Mouse (Mus musculus): Measurements from ENCODE around the gene Cd19. TPM values are rescaled to one million over a fixed set of nuclear protein-coding genes. Genes with fewer than 3 reads are reported as not detected.

The Cd19 gene
- not detected for total RNA-seq (2021)
- long read RNA-seq, experiment 1, partial matches to known transcripts = 0 of 1 reads
- long read RNA-seq, experiment 1, other reads (novel, unspliced or antisense) = 1 of 1 reads
- long read RNA-seq, experiment 2 = 0 reads

DNA sequence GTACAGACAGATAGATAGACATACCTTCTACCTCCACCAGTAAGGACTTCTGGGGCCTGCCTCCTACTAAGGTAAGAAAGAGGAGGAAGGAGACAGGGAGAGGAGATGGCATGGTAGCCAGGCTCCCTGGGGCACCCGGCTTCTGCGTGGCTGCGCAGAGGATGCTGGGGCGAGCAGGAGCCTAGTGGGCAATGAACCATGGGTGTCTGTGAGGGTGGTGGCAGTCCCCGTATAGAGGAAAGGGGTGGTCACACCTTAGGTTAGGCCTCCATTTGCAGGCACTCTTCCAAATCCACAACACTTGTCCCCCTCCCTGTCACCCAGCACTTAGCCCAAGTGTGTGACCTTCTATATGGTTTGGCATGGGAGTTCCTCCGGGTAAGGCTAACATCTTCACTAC, at the start of gene Cd19:
Gene Cd19 (minus strand): TSS at position 165 of the 400 bp plus-strand sequence.
- no peak for DNase-seq (ENCODE audit: low spot score in 2 of 2)

DNA sequence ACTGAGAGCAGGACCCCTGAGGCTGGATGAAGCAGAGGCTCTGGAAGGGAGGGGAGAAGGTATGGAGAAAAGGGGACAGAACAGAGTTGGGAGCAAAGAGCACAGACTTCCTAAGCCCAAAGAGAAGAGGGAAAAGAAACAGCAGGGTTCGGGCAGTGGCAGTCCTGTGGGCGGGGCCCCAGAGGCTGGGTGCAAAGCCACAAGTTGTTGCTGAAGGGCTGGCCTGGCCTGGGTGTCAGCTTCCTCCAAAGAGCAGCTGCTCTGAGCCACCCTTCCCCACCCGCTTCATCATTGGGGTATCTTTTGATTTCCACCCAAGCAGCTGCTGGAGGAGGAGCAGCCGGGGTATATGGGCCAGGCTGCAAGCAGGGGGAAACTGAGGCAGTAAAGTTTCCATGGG, 49.4 kb upstream of the Cd19 start:
- no peak for DNase-seq (ENCODE audit: low spot score in 2 of 2)

DNA sequence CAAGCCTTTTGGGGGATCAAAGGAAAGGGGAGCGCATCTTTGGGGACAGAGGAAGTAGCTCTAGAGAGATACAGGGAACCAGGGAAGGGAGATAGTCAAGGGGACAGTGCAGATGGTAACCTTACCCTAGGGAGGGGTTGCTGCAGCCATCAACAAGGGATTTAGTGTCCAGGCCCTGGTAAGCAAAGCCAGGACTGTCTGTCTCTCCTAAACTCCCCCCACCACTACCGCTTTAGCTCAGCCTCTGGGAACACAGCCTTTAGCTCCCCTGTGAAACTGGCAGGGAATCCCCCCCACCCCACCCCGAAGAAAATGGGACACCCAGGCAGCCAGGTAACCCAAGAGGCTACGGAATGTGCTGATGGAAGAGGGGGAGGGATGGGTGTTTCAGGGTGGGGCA, 48.9 kb upstream of the Cd19 start:
- no peak for DNase-seq (ENCODE audit: low spot score in 2 of 2)

- DNase-seq (ENCODE audit: low spot score in 2 of 2) = no peak
Observed at GRCm38 (mm10) chr7:126463004-126463403, 48.3 kb upstream of the Cd19 start, which contains the start of gene Atp2a1. Gene Atp2a1 (minus strand): TSS chr7:126463108.

- DNase-seq (ENCODE audit: low spot score in 2 of 2) = no peak
Observed at GRCm38 (mm10) chr7:126461626-126462025, 46.9 kb upstream of the Cd19 start.

DNA sequence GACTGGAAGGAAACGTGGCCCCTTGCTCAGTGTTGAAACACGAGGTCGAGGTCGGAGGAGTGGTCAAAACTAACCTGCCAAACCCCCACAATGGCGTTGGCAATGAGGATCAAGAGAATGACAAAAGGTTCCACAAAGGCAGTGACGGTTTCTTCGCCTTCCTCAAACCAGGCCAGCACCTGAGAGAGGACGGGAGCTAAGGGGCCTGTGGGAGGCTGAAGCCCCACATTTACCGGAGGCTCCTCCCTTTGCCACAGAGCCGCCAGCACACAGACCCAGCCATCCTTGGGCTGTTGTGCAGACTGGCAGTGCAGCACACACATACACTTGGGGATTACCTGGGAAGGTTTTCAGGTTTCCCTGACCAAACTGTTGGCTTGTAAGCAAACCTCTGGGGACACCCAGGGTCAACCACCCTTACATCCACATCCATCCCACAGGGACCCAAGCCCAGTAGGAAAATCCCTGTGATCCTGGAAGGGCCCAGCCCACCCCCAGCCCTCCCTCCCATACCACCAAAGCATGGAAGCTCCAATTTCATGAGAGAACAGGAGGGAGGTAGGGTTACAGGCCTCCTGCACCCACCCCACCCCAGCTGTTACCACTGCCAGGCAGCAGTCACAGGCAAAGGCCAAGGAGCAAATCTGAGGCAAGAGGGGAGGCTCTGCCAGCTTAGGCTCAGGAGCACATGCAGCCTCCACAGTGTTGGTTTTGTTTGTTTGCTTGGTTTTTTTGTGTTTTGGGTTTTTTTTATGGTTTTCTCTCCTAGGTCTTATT, 46.1 kb upstream of the Cd19 start:
- DNase-seq (ENCODE audit: low spot score in 2 of 2) = no peak

GRCm38 (mm10) chr7:126458844-126459618, 44.3 kb upstream of the Cd19 start:
- DNase-seq (ENCODE audit: low spot score in 2 of 2) = no peak

- no peak for DNase-seq (ENCODE audit: low spot score in 2 of 2)
Observed at GRCm38 (mm10) chr7:126458225-126458624, 43.5 kb upstream of the Cd19 start.

- DNase-seq (ENCODE audit: low spot score in 2 of 2) = no peak
Observed at GRCm38 (mm10) chr7:126456382-126457266, 41.9 kb upstream of the Cd19 start.

GRCm38 (mm10) chr7:126455242-126455641, 40.6 kb upstream of the Cd19 start:
- no peak for DNase-seq (ENCODE audit: low spot score in 2 of 2)

DNA sequence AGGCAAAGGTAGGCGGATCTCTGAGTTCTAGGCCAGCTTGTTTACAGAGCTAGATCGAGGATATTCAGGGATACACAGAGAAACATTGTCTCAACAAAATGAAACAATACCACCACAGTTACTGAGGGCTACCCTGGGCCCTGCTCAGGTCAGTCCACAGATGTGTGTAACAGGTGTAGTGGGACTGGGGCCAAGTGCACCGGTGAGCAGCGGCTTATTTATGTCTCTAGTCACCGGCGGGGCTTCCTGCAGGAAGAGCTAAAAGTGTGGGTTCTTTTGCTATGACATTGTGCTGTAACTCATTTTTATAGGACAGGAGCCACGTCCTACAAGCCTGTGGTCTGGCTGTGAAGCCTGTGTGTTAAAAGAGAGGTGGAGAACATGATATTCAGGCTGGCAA, 39.2 kb upstream of the Cd19 start:
- no peak for DNase-seq (ENCODE audit: low spot score in 2 of 2)

- no peak for DNase-seq (ENCODE audit: low spot score in 2 of 2)
Observed at GRCm38 (mm10) chr7:126452244-126452643, 37.6 kb upstream of the Cd19 start.

- no peak for DNase-seq (ENCODE audit: low spot score in 2 of 2)
Observed at GRCm38 (mm10) chr7:126450641-126451040, 36.0 kb upstream of the Cd19 start.

DNA sequence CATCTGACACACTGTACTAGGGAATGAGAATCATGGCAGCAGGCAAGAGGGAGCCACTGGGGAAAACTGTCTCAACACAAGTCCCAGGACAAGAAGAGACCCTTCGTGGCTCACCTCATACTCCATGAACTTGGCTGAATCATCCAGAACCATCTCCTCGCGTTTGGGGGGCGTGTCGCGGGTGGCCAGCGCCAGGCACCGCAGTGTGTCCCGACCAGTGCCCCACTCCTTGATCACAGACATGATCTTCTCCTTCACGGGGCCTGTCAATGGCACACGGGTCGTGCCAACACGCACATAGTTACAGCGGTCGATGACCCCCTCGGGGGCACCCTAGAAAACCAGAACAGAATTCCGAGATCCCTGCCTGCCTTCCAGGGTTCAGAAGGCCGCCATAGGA, 35.3 kb upstream of the Cd19 start:
- DNase-seq (ENCODE audit: low spot score in 2 of 2) = no peak

DNA sequence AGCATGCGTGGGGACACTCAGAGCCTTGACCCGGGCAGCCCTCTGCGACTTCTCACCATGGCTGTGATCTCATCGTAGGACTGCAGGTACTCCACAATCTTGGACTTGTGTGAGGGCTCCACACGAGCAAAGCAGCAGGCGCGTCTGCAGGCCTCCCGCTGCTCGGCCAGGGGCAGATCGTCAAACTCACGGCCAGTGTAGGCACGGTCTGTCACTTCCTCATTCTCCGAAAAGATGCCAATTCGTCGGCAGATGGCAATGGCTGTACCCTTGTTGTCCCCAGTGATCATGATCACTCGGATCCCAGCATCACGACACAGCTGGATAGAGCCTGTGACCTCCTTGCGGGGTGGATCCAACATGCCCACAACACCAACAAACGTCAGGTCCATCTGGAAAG, 33.8 kb upstream of the Cd19 start:
- no peak for DNase-seq (ENCODE audit: low spot score in 2 of 2)

DNA sequence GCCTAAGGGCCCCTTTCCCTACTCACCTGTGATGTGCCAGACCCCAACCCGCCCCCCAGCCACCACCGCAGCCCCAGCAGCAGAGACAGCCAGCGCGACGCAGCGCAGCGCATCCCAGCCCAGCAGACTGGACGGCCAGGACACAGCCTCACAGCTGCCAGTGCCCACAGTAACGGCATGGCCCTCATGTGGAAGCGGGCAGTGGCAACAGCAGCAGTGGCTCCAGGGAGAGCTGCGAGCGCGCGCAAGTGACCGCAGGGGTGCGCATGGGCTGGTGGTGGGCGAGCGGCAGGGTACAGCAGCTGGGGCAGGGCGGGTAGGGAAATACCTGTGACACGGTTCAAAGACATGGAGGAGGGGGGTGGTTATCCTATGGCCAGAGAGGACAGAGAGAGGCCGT, 31.5 kb upstream of the Cd19 start:
- DNase-seq (ENCODE audit: low spot score in 2 of 2) = no peak

- no peak for DNase-seq (ENCODE audit: low spot score in 2 of 2)
Observed at GRCm38 (mm10) chr7:126445104-126445815, 30.6 kb upstream of the Cd19 start.

DNA sequence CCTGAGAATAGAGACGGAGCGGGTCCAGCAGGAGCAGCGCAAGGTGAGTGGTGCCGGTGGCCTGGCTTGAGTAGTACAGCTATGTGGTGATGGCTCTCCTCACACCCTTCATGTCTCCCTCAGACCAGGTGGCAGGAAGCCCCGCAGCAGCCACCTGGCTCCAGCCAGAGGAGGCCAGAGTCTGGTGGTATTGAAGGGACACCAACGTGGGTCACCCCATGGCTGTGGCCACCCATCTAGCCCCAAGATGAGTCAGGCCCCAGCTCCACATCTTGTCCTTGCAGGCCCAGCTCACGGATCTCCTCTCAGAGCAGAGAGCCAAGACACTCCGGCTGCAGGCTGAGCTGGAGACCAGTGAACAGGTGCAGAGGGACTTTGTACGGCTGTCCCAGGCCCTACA, 29.8 kb upstream of the Cd19 start:
- DNase-seq (ENCODE audit: low spot score in 2 of 2) = no peak

- no peak for DNase-seq (ENCODE audit: low spot score in 2 of 2)
Observed at GRCm38 (mm10) chr7:126443997-126444396, 29.3 kb upstream of the Cd19 start.

DNA sequence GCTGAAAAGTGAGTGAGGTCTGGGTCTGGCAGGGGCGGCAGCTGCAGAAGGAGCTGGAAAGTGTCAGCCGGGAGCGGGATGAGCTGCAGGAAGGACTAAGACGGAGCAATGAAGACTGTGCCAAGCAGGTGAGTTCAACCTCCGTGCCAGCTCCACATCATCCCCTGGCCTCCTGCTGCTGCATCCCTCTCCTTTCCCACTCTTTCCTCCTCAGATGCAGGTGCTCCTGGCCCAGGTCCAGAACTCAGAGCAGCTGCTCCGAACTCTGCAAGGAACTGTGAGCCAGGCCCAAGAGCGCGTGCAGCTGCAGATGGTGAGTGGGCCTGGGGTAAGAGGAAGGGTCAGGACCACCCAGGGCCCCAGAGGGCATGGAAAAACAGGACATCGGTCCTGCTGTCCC, 25.4 kb upstream of the Cd19 start:
- DNase-seq (ENCODE audit: low spot score in 2 of 2) = no peak

DNA sequence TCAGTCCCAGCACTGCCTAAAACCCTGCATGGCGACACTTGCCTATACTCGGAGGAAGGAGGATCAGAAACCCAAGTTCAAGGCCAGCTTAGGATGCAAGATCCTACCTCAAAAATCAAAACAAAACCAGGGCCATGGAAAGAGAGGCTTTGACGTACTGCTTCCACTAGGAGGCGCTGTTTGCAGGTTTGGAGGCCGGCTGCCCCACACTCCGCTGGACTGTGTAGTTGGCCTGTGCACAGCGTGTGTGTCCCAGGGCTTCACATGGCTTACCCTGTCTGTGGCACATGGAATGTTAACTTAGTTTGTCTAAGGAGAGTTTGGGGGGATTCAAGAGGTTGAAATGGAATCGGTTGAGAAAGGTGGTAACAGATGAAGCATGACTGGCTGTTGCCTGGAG, 22.2 kb upstream of the Cd19 start:
- peak; percentile 18 to 21 for DNase-seq (ENCODE audit: low spot score in 2 of 2)
